Mouse (Mus musculus) liver, adult 2 months (tissue): ENCODE measurements around the gene Heg1. TPM values are rescaled to one million over a fixed set of nuclear protein-coding genes. Genes with fewer than 3 reads are reported as not detected.
A peak's percentile ranks its signal among the peaks of the same experiment; 100 is the strongest.

ENCODE experiments used
- DNase-seq: peaks from one replicate; pipeline ENCODE4 v3.0.0-alpha.2; 2011; ENCODE audit warnings: low read depth, low spot score; ENCODE audit errors: extremely low read depth
- H3K27ac ChIP-seq: fragments of 200-500 bp; replicated peaks from 2 replicates; pipeline ENCODE4 v1.5.1; 2012; ENCODE audit warnings: low read depth, mild to moderate bottlenecking, control low read depth, inconsistent platforms, low read length; ENCODE audit not compliant: insufficient read depth
- H3K27me3 ChIP-seq: fragments of 200-500 bp; 2 replicates; pipeline ENCODE4 v1.6.1; 2012; ENCODE audit warnings: mild to moderate bottlenecking, moderate library complexity, low read length, inconsistent platforms; ENCODE audit not compliant: control insufficient read depth, insufficient read depth
- H3K36me3 ChIP-seq: fragments of 200-500 bp; 2 replicates; pipeline ENCODE4 v1.6.1; 2012; ENCODE audit warnings: low read length, inconsistent platforms; ENCODE audit not compliant: control insufficient read depth, insufficient read depth
- H3K4me1 ChIP-seq: fragments of 200-500 bp; 2 replicates; pipeline ENCODE4 v1.6.1; 2011; ENCODE audit warnings: low read length; ENCODE audit not compliant: control insufficient read depth, insufficient read depth
- H3K4me3 ChIP-seq: fragments of 200-500 bp; 2 replicates; pipeline ENCODE4 v1.5.1; 2011; ENCODE audit warnings: low read depth, mild to moderate bottlenecking, control low read depth, low read length, moderate library complexity; ENCODE audit not compliant: insufficient read depth
- H3K79me2 ChIP-seq: fragments of 200-500 bp; 2 replicates; pipeline ENCODE4 v1.6.1; 2012; ENCODE audit warnings: inconsistent platforms, mild to moderate bottlenecking, low read length, moderate library complexity; ENCODE audit not compliant: control insufficient read depth, insufficient read depth
- H3K9ac ChIP-seq: fragments of 200-500 bp; 2 replicates; pipeline ENCODE4 v1.6.1; 2012; ENCODE audit warnings: low read depth, mild to moderate bottlenecking, control low read depth, inconsistent platforms, low read length
- CTCF ChIP-seq: fragments of 200-500 bp; IDR thresholded peaks from 2 replicates; pipeline ENCODE4 v1.5.1; 2011; ENCODE audit warnings: low read depth, low read length, control low read depth
- POLR2A ChIP-seq: fragments of 200-500 bp; IDR thresholded peaks from 2 replicates; pipeline ENCODE4 v1.6.1; 2011; ENCODE audit warnings: low read length, control low read depth; ENCODE audit not compliant: insufficient read depth; ENCODE audit errors: extremely low read depth
- WGBS: fragments of 180-500 bp; shearing (Covaris S2); methylation state at CpG from one replicate; pipeline ENCODE4 v1.1.7; 2018; 5-methylcytosine and 5-hydroxymethylcytosine counted together
- polyA plus RNA-seq: library from polyadenylated mRNA; depleted of rRNA; stranded (reverse); fragments of >200 nt; gene quantifications from 2 replicates; pipeline ENCODE4 v1.2.3, GENCODE M21; 2012
- total RNA-seq: library from RNA; depleted of rRNA; stranded (reverse); fragments of >200 nt; gene quantifications from 2 replicates; pipeline ENCODE4 v1.2.3, GENCODE M21; 2014

Heg1 gene
- total and polyA plus RNA-seq, 2 experiments = 5.8 to 8.6 TPM

- TF ChIP-seq POLR2A (no peak), CTCF (no peak)
- 65% methylated on average over 6 of the region's 6 CpGs for WGBS
- Histone ChIP-seq H3K27ac (no peak overlapping the region), H3K27me3 (no peaks in the 10 kb centered on the region), H3K9ac (no peak overlapping the region), H3K79me2 (no peaks in the 10 kb centered on the region), H3K36me3 (no peaks in the 10 kb centered on the region), H3K4me3 (no peak overlapping the region), H3K4me1 (no peaks in the 10 kb centered on the region)
- no peak for DNase-seq
Observed at GRCm38 (mm10) chr16:33795887-33796286, 111.7 kb downstream of the Heg1 start.

- Histone ChIP-seq H3K79me2 (no peaks in the 10 kb centered on the region), H3K9ac (no peak overlapping the region), H3K4me3 (no peak overlapping the region), H3K27ac (no peak overlapping the region), H3K36me3 (no peaks in the 10 kb centered on the region), H3K4me1 (no peaks in the 10 kb centered on the region), H3K27me3 (no peaks in the 10 kb centered on the region)
- TF ChIP-seq POLR2A (no peak), CTCF (no peak)
- WGBS = 91% methylated on average over 3 of the region's 3 CpGs
- no peak for DNase-seq
Observed at GRCm38 (mm10) chr16:33796756-33797155, 112.6 kb downstream of the Heg1 start.

- Histone ChIP-seq H3K79me2 (no peaks in the 10 kb centered on the region), H3K36me3 (no peaks in the 10 kb centered on the region), H3K27me3 (no peaks in the 10 kb centered on the region), H3K27ac (no peak overlapping the region), H3K4me3 (no peak overlapping the region), H3K4me1 (no peaks in the 10 kb centered on the region), H3K9ac (no peak overlapping the region)
- WGBS = 42% methylated on average over 5 of the region's 5 CpGs
- peak; percentile 63 for TF ChIP-seq CTCF
- TF ChIP-seq POLR2A = no peak
- DNase-seq = peak; percentile 44
Observed at GRCm38 (mm10) chr16:33797860-33798259, 113.7 kb downstream of the Heg1 start.

- H3K27me3 ChIP-seq = no peaks in the 10 kb centered on the region
- H3K79me2 ChIP-seq = no peaks in the 10 kb centered on the region
- H3K9ac ChIP-seq = no peak overlapping the region
- no peaks in the 10 kb centered on the region for H3K36me3 ChIP-seq
- no peaks in the 10 kb centered on the region for H3K4me1 ChIP-seq
- peak; percentile 20 for DNase-seq
- H3K4me3 ChIP-seq = no peak overlapping the region
- TF ChIP-seq CTCF (peak; percentile 55), POLR2A (no peak)
- WGBS = 69% methylated on average over 3 of the region's 3 CpGs
- H3K27ac ChIP-seq = no peak overlapping the region
Observed at GRCm38 (mm10) chr16:33810002-33810401, 125.8 kb downstream of the Heg1 start.

- WGBS = 84% methylated on average over 7 of the region's 7 CpGs
- Histone ChIP-seq H3K27ac (no peak overlapping the region), H3K4me1 (no peaks in the 10 kb centered on the region), H3K79me2 (no peaks in the 10 kb centered on the region), H3K9ac (no peak overlapping the region), H3K4me3 (no peak overlapping the region), H3K36me3 (no peaks in the 10 kb centered on the region), H3K27me3 (no peaks in the 10 kb centered on the region)
- no peak for TF ChIP-seq POLR2A
- no peak for TF ChIP-seq CTCF
- no peak for DNase-seq
Observed at GRCm38 (mm10) chr16:33818413-33819165, 134.4 kb downstream of the Heg1 start.
